Mouse (Mus musculus) lung, postnatal 0 days (tissue): Measurements from ENCODE around the gene Fhit.

Experiments used
- CTCF ChIP-seq: IDR thresholded peaks from 2 replicates; pipeline ENCODE4 v1.5.1; 2016; ENCODE audit warnings: antibody characterized with exemption, mild to moderate bottlenecking
- EP300 ChIP-seq: IDR thresholded peaks from 2 replicates; pipeline ENCODE4 v1.6.1; 2016; ENCODE audit warnings: antibody characterized with exemption, mild to moderate bottlenecking, control low read depth

- no peak for TF ChIP-seq CTCF
- no peak for TF ChIP-seq EP300
These were observed 1126.6 kb downstream of the Fhit start for GRCm38 (mm10) chr14:10035270-10035669.
